Mouse (Mus musculus): ENCODE results near the gene Gm45213. TPM values are rescaled to one million over a fixed set of nuclear protein-coding genes. Genes with fewer than 3 reads are reported as not detected.

The Gm45213 gene
- polyA plus RNA-seq, 1 experiment from 2014 or later = not detected

DNA sequence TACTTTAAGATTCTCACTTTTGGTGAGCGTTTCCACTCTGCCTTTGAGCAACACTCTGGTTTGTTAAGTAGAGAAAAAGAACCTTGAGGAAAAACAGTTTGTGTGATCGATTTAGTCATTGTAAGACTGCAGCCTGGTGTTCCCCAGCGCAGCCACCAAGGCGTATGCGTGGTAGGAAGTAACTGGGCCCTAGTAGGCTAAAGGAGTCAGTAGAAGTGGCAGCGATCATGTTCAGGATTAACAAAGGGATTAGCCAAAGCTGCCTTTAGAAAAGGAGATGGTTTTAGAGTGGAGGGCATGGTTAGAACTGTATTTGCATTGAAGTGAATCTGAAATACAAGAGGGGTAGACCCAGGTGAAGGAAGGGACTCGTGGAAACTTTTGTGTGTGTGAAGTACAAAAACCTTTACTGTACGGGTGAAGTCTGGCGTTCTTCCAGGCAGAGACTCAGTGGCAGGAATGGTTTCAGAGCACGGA lies 67.3 kb downstream of the Gm45213 start:
- Histone ChIP-seq H3K4me2 (peak overlapping the region; percentile 92), H3K4me3 (replicated peaks) (peak overlapping the region; percentile 84), H3K4me1 (peaks cover 18% of the 10 kb centered on the region), H3K9ac (peak overlapping the region; percentile 92), H3K27me3 (replicated peaks) (no peaks in the 10 kb centered on the region), H3K27ac (peak overlapping the region; percentile 78; the same call in 1 of the 2 replicates), H3K9me3 (no peaks in the 10 kb centered on the region), H3K36me3 (no peaks in the 10 kb centered on the region)
- no peak for ATAC-seq (ENCODE audit: insufficient read depth, low FRiP score, low read depth)
- 5% methylated on average over 10 of the region's 10 CpGs for WGBS

GRCm38 (mm10) chr7:66111211-66111610 lies 67.8 kb downstream of the Gm45213 start:
- H3K36me3 ChIP-seq = no peaks in the 10 kb centered on the region
- ATAC-seq (ENCODE audit: insufficient read depth, low FRiP score, low read depth) = no peak
- no peak overlapping the region for H3K9ac ChIP-seq
- H3K4me1 ChIP-seq = peaks cover 23% of the 10 kb centered on the region
- H3K27ac ChIP-seq = no peak overlapping the region
- H3K27me3 ChIP-seq (replicated peaks) = no peaks in the 10 kb centered on the region
- peak overlapping the region; percentile 84 for H3K4me3 ChIP-seq (replicated peaks)
- H3K4me2 ChIP-seq = peak overlapping the region; percentile 92
- H3K9me3 ChIP-seq = no peaks in the 10 kb centered on the region
- WGBS = 63% methylated on average over 10 of the region's 10 CpGs

Other genes starting within 250 kb of the Gm45213 start
- gene Pcsk6, start 181.9 kb upstream of the Gm45213 start, polyA plus RNA-seq (2015; fragmentation: Nextera tagmentation; extraction: Ambion mirVana) = 4.8 TPM in 2 replicates
- 150 and 164 TPM in 2 replicates for gene Snrpa1, start 15.4 kb downstream of the Gm45213 start, polyA plus RNA-seq (2015; fragmentation: Nextera tagmentation; extraction: Ambion mirVana)
- 121 and 130 TPM in 2 replicates for gene Selenos, start 36.0 kb downstream of the Gm45213 start, polyA plus RNA-seq (2015; fragmentation: Nextera tagmentation; extraction: Ambion mirVana)
- 12.5 and 14.0 TPM in 2 replicates for gene Chsy1, start 65.9 kb downstream of the Gm45213 start, polyA plus RNA-seq (2015; fragmentation: Nextera tagmentation; extraction: Ambion mirVana)